In genomic region chr3:149585769-149586168, GRCm38 (mm10) we compare ENCODE assay signal across 25 mouse cellular contexts.
"Had no signal": no experiment of that assay in that cellular context is flagged by ENCODE, and none has a peak within 500 bp of the region (broad histone marks: within the 10 kb centered on the region; RNA-seq: fewer than 3 reads in every experiment).

No protein-coding gene starts in this region.

- H3K9ac ChIP-seq: heart, embryonic 13.5 days; heart, embryonic 15.5 days; hindbrain, embryonic 13.5 days; hindbrain, embryonic 15.5 days; limb, embryonic 13.5 days; limb, embryonic 15.5 days had no signal

- H3K27ac ChIP-seq: heart, adult 2 months; heart, embryonic 13.5 days; heart, embryonic 15.5 days; hindbrain, embryonic 13.5 days; hindbrain, embryonic 15.5 days; hindbrain, postnatal 0 days; layer of hippocampus, adult 2 months; limb, embryonic 13.5 days; limb, embryonic 15.5 days had no signal

- H3K9me3 ChIP-seq: heart, embryonic 13.5 days; heart, embryonic 15.5 days; hindbrain, embryonic 13.5 days; hindbrain, embryonic 15.5 days; limb, embryonic 13.5 days; limb, embryonic 15.5 days had no signal

- H3K4me3 ChIP-seq: heart, adult 2 months; heart, embryonic 13.5 days; heart, embryonic 15.5 days; hindbrain, embryonic 13.5 days; hindbrain, embryonic 15.5 days; layer of hippocampus, adult 2 months; limb, embryonic 13.5 days; limb, embryonic 15.5 days had no signal

- H3K4me1 ChIP-seq: heart, embryonic 15.5 days; hindbrain, embryonic 13.5 days; hindbrain, embryonic 15.5 days; limb, embryonic 13.5 days; limb, embryonic 15.5 days had no signal

- H3K36me3 ChIP-seq: heart, embryonic 13.5 days; heart, embryonic 15.5 days; hindbrain, embryonic 13.5 days; hindbrain, embryonic 15.5 days; limb, embryonic 13.5 days; limb, embryonic 15.5 days had no signal

- ATAC-seq: hindbrain, postnatal 0 days; intestine, embryonic 16.5 days had no signal

- H3K27me3 ChIP-seq: heart, embryonic 13.5 days; heart, embryonic 15.5 days; hindbrain, embryonic 13.5 days; hindbrain, embryonic 15.5 days; limb, embryonic 13.5 days; limb, embryonic 15.5 days had no signal

- H3K4me2 ChIP-seq: heart, embryonic 11.5 days; heart, embryonic 13.5 days; heart, embryonic 15.5 days; hindbrain, embryonic 13.5 days; hindbrain, embryonic 15.5 days; limb, embryonic 13.5 days; limb, embryonic 15.5 days had no signal

- DNase-seq: gastrocnemius, postnatal 14 days; gastrocnemius, postnatal 36 days; heart, adult 11 months; heart, adult 2 months; heart, postnatal 14 days; heart, postnatal 36 days; kidney, adult 11 months; kidney, adult 2 months; kidney, adult 9 months; kidney, postnatal 10 days; kidney, postnatal 25 days; kidney, postnatal 4 days; layer of hippocampus, adult 9-11 months; layer of hippocampus, postnatal 36 days; left cerebral cortex, postnatal 4 days had no signal
